Mouse (Mus musculus) MEL (cell line): Measurements from ENCODE around the gene Cct2.

Experiments used
- CTCF ChIP-seq, 3 experiments: IDR thresholded peaks in 2 of 3; conservative IDR thresholded peaks in 1 of 3; 2 replicates each; pipeline ENCODE4 v1.5.1; 2011 to 2012; ENCODE audit warnings: low read length in 3 of 3, low read depth in 2 of 3, mild to moderate bottlenecking in 2 of 3, improper control_type of control experiment in 1 of 3, inconsistent platforms in 1 of 3, mixed read lengths in 1 of 3, moderate library complexity in 1 of 3; ENCODE audit not compliant: control insufficient read depth in 1 of 3, insufficient read depth in 1 of 3, poor library complexity in 1 of 3, severe bottlenecking in 1 of 3
- EP300 ChIP-seq, 2 experiments: IDR thresholded peaks; 2 replicates each; pipeline ENCODE4 v1.6.1; 2011; ENCODE audit warnings: improper control_type of control experiment in 2 of 2, low read length in 2 of 2, low read depth in 1 of 2, mild to moderate bottlenecking in 1 of 2
- HCFC1 ChIP-seq: IDR thresholded peaks from 2 replicates; pipeline ENCODE4 v1.6.1; 2012; ENCODE audit warnings: low read depth, mild to moderate bottlenecking, inconsistent platforms, low read length, improper control_type of control experiment, moderate library complexity
- MXI1 ChIP-seq: IDR thresholded peaks from 2 replicates; pipeline ENCODE4 v1.6.1; 2011; ENCODE audit warnings: mild to moderate bottlenecking, low read depth, low read length, improper control_type of control experiment
- POLR2A ChIP-seq, 2 experiments: IDR thresholded peaks; 2 replicates each; pipeline ENCODE4 v1.6.1; 2011 to 2012; ENCODE audit warnings: low read length in 2 of 2, mild to moderate bottlenecking in 2 of 2, control low read depth in 1 of 2, improper control_type of control experiment in 1 of 2, low read depth in 1 of 2, moderate library complexity in 1 of 2; ENCODE audit not compliant: control insufficient read depth in 1 of 2, insufficient read depth in 1 of 2, poor library complexity in 1 of 2

- TF ChIP-seq MXI1 (no peak), EP300 (IDR thresholded peaks at IDR 0.05; ENCODE audit: low read depth in 1 of 2, low read length in 2 of 2) (no peak), POLR2A (IDR thresholded peaks at IDR 0.05; ENCODE audit: control insufficient read depth in 1 of 2, insufficient read depth in 1 of 2, low read depth in 1 of 2, low read length in 2 of 2, poor library complexity in 1 of 2) (no peak), CTCF (IDR thresholded peaks at IDR 0.05 in 2 of 3, conservative IDR thresholded peaks at IDR 0.05 in 1 of 3; ENCODE audit: control insufficient read depth in 1 of 3, insufficient read depth in 1 of 3, low read depth in 2 of 3, low read length in 3 of 3, poor library complexity in 1 of 3, severe bottlenecking in 1 of 3) (no peak), HCFC1 (no peak)
These were observed 39.9 kb downstream of the Cct2 start for GRCm38 (mm10) chr10:117023693-117024092.
